Mouse (Mus musculus) effector memory CD4-positive, alpha-beta T cell, adult 5 months (primary cell): ENCODE data around the gene Zfp954. TPM values are rescaled to one million over a fixed set of nuclear protein-coding genes. Genes with fewer than 3 reads are reported as not detected.

Experiments used
- polyA plus RNA-seq: library from polyadenylated mRNA; unstranded; fragments of 100-300 nt; shearing (Covaris generic); gene quantifications from one replicate; pipeline ENCODE4 v1.2.1, GENCODE M21; 2017

Zfp954 gene
- polyA plus RNA-seq, result 47.9 TPM

DNA sequence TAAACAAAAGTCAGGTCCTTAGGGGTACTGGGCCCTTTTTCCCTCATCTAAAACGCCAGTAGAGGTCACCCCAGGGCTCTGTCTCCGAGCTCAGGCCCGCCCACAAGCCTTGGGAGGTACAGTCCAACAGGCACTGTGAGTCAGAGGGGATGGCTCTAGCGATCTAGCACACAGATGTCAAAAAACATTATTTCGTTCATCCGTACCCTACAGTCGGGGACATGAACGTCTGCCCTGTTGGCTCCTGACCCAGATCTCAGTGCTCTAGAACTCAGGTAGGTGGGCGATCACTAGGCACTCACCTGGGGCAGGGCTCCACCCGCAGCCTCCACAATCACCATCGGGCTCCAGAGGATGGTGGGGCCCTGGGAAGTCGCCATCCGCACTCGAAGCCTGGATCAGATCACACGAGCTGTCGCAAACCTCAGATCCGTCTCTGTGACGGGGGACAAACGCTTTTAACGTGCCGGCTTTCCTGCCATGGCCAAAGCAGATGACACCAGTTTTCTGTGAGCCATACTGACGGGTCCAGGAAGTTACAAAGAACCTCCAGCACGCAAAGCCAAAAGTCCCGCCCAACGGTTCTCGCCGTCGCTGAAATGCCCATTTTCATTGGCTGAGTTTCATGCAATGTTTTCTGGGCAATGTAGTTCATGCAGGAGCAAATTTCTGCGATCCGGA, at the start of gene Zfp954:
TSS of gene Zfp954 (minus strand) at position 568 of the 681 bp plus-strand sequence.

DNA sequence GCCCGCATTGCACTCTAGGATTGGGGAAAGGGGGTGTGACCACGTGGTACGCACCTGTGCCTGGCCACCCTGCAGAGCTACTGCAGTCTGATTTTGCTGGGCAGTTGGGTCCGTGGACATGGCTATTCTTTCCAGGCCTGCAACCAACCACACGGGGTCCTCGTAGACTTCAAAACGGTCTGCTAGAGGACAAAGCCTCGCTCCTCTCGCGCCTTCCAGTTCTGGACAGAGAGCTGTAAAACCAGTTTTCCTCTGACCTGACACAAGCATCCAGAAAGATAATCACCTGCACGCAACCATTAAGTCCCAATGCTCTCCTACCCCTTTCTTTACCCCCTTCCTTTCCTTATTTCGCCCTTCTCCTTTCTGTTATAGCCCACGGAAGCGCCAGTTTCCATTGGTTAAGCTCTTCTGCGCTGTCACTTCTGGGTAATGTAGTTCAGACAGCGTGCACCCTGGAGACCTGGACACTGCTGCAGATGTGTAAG, 15.1 kb upstream of the Zfp954 start, which contains the start of gene Zfp773:
TSS of gene Zfp773 (minus strand) at position 377 of the 488 bp plus-strand sequence.

Other genes starting within 250 kb of the Zfp954 start
- not detected for gene Aurkc, start 126.2 kb downstream of the Zfp954 start, polyA plus RNA-seq
- 23.5 TPM for gene Zfp773, start 15.3 kb upstream of the Zfp954 start, polyA plus RNA-seq
- gene Zfp418, start 49.8 kb upstream of the Zfp954 start, polyA plus RNA-seq, result 1.8 TPM
- 2.5 TPM for gene Zfp772, start 88.5 kb upstream of the Zfp954 start, polyA plus RNA-seq
- gene Vmn2r29, start 125.8 kb upstream of the Zfp954 start, polyA plus RNA-seq, result 0.64 TPM
- 2.5 TPM for gene Gm45844, start 156.8 kb upstream of the Zfp954 start, polyA plus RNA-seq
- gene Clcn4, start 179.4 kb upstream of the Zfp954 start, polyA plus RNA-seq, result 65.4 TPM
- not detected for gene Vmn2r30, start 216.1 kb upstream of the Zfp954 start, polyA plus RNA-seq